Mouse (Mus musculus): ENCODE data around the gene Mlf2.

DNA sequence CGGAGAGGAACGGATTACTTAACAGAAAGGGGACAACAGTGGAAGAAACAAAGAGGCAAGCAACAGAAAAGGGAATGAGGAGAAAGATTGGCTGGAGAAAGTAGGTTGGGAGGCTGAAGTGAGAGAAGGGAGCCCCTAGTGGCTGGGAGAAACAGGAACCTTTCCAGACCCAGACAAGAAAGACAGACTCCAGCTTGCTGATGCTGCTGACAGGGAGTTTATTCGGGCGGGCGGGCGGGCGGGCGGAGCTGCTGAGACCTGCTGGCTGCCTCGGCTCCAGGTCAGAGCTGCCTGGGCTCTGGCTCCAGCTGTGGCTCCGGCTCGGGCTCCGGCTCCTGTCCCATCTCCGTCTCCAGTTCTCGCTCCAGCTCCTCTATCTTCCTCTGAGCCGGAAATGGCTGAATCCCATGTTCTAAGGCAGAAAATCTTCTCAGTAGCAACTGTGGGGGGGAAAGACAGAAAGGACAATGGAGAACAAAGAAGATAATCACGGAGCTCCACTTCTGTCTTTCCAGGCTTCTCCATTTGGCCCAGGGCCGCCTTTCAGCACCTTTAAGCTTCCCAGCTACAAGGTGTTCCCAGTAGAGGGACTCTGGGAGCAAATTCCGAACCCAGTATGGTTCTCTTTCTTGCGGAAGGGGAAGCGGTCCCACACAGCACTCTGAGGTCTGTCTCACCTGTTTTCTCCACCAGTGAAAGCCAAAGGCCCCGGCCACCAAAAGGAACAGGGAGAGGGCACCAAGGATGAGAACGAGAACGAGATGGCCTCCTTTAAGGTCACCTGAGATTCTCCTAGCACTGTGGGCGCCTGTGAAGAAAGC, 26.8 kb upstream of the Mlf2 start:
- TF ChIP-seq CTCF (IDR thresholded peaks at IDR 0.05; ENCODE audit: borderline replicate concordance, insufficient read depth, low read length) (peak; percentile 27; the same call in 1 of the 2 replicates), POLR2A (IDR thresholded peaks at IDR 0.05; ENCODE audit: low read depth, low read length) (peak; percentile 54)

Measured in embryonic fibroblast, embryonic 13.5 days (primary cell).